Mouse (Mus musculus): ENCODE results near the gene Cep170. TPM values are rescaled to one million over a fixed set of nuclear protein-coding genes. Genes with fewer than 3 reads are reported as not detected.

Cep170 gene
- polyA plus RNA-seq, 1 experiment from 2014 or later: 141 TPM

DNA sequence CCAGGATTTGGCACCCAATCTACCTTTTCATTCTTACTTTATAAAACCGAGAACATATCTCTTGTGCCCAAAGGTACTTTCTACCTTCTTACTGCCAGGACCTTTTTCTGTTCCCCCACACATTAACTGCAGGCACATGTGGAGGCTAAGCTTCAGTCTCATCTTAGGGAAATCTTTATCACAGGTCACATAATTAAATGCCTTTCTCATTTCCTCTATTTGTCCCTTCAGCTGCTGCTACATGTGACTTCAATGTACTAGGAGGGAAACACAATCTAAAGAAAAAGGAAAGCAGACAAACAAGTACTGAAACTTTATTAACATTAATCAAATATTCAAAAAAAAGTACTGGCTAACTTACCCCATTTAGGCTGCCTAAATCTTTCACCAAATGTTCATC is 21.7 kb downstream of the Cep170 start:
- Histone ChIP-seq H3K4me2 (replicated peaks) (no peak overlapping the region), H3K4me1 (peaks cover 24% of the 10 kb centered on the region), H3K9ac (replicated peaks) (no peak overlapping the region), H3K27ac (replicated peaks) (no peak overlapping the region), H3K4me3 (no peak overlapping the region), H3K9me3 (no peaks in the 10 kb centered on the region), H3K36me3 (peaks cover 23% of the 10 kb centered on the region), H3K27me3 (no peaks in the 10 kb centered on the region)
- WGBS: 87% methylated on average over 1 of the region's 1 CpGs
- ATAC-seq (replicated peaks): no peak

DNA sequence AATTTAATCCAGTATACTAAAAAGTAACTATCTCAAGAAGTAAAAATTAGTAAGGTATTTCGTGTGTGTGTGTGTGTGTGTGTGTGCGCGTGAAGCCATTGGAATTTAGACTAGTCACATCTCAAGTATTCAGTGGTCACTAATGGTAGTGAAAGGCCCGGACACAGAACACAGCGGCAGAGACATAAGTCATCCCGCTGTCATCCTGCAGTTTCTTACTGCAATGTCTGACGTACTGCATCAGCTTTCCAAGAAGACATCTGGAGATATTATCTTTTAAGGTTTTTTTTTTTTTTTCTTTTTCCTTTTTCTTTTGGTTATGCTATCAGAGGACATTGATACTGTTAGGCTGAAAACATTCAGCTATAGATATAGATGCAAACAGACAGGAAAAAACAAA is 24.5 kb downstream of the Cep170 start:
- Histone ChIP-seq H3K4me2 (replicated peaks) (no peak overlapping the region), H3K27me3 (no peaks in the 10 kb centered on the region), H3K9ac (replicated peaks) (no peak overlapping the region), H3K4me1 (peaks cover 5% of the 10 kb centered on the region), H3K27ac (replicated peaks) (no peak overlapping the region), H3K36me3 (peaks cover 36% of the 10 kb centered on the region), H3K4me3 (no peak overlapping the region), H3K9me3 (no peaks in the 10 kb centered on the region)
- 93% methylated on average over 7 of the region's 7 CpGs for WGBS
- no peak for ATAC-seq (replicated peaks)

DNA sequence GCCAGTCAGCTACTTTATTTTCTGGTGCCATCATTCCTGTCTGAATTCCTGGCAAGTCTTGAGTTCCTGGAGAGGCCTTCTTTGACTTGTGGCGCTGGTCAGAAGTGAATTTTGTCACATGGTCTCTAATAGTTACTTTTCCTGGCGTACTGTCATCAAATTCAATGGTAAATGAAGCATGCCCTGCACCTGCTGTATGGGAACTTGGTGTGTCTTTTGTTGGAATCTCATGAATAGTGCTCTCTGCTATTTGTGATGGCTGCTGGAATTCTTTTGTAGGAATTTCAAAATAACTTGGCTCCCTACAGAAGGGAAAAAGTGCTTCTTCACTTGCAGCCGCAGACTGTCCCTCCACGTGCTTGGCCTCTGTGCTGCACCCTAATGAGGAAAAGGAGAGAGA is 39.3 kb downstream of the Cep170 start:
- H3K27ac ChIP-seq (replicated peaks): no peak overlapping the region
- no peak for ATAC-seq (replicated peaks)
- no peaks in the 10 kb centered on the region for H3K4me1 ChIP-seq
- no peaks in the 10 kb centered on the region for H3K27me3 ChIP-seq
- no peak overlapping the region for H3K4me2 ChIP-seq (replicated peaks)
- 45% methylated on average over 4 of the region's 4 CpGs for WGBS
- H3K9ac ChIP-seq (replicated peaks): no peak overlapping the region
- H3K36me3 ChIP-seq: peaks cover 56% of the 10 kb centered on the region
- H3K9me3 ChIP-seq: no peaks in the 10 kb centered on the region
- no peak overlapping the region for H3K4me3 ChIP-seq

DNA sequence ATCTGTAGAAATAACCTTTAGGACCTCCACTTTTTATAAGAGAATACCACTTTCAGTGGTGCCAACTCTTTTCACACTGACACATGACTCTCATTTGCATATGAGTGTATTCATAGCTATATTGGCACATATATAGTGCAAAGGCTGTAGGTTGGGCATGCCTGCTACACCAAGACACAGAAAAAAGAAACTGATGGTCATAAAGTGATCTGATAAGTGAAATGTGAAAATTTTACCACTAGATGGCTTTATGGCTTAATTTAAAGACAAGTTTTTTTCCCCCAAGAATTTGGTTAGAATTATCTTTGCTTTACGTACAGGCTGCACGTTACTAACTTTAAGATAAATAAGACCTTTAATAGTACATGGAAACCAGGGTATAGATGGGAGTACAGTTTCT is 51.6 kb downstream of the Cep170 start:
- Histone ChIP-seq H3K4me3 (no peak overlapping the region), H3K27me3 (no peaks in the 10 kb centered on the region), H3K9ac (replicated peaks) (no peak overlapping the region), H3K4me2 (replicated peaks) (no peak overlapping the region), H3K27ac (replicated peaks) (no peak overlapping the region), H3K36me3 (peaks cover 33% of the 10 kb centered on the region; the same call in 1 of the 2 replicates), H3K9me3 (no peaks in the 10 kb centered on the region), H3K4me1 (0 out of 2 replicates have a peak, but pooled peaks cover 4% of the 10 kb centered on the region)
- WGBS: 86% methylated on average over 2 of the region's 2 CpGs
- no peak for ATAC-seq (replicated peaks)

DNA sequence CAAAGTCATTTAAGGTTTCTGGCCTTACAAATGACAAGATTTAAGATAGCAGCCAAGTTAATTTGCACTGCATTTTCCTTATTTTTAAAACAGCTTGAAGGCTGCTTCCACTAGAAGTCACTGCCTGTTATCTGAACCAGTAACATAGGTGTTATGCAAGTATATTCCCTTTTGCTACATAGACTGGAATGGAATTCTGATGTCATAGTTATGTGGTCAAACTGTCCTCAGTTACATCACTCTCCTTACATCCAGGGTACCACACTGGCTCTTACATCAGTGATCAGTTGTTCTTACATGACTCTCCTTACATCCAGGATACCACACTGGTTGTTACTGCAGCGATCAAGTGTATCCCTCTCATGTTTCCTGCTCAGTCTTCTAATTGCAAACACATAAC is 53.2 kb downstream of the Cep170 start:
- no peaks in the 10 kb centered on the region for H3K9me3 ChIP-seq
- no peak overlapping the region for H3K27ac ChIP-seq (replicated peaks)
- no peaks in the 10 kb centered on the region for H3K27me3 ChIP-seq
- no peak overlapping the region for H3K9ac ChIP-seq (replicated peaks)
- peaks cover 44% of the 10 kb centered on the region for H3K36me3 ChIP-seq
- 96% methylated on average over 1 of the region's 1 CpGs for WGBS
- H3K4me3 ChIP-seq: no peak overlapping the region
- 0 out of 2 replicates have a peak, but pooled peaks cover 4% of the 10 kb centered on the region for H3K4me1 ChIP-seq
- no peak overlapping the region for H3K4me2 ChIP-seq (replicated peaks)
- ATAC-seq (replicated peaks): no peak

DNA sequence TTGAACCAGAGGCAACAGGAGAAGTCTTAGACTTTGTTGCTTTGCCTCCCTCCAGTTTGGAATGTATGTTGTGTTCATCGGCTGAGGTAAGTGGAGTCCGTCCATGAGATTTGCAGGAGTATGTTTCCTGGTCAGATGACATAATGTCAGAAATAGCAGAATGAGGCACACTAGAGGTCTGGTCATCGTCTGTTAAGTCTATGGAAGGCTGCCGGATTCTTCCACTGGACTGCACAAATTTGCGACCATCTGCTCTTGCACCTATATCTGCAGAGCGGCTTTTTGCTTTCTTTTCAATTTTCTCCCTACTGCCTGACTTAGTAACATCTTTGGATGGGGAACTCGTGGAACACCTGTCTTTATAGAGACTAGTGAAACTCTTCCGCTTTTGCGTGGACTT is 58.3 kb downstream of the Cep170 start:
- Histone ChIP-seq H3K27me3 (no peaks in the 10 kb centered on the region), H3K4me3 (no peak overlapping the region), H3K36me3 (peaks cover 43% of the 10 kb centered on the region), H3K27ac (replicated peaks) (no peak overlapping the region), H3K4me2 (replicated peaks) (no peak overlapping the region), H3K4me1 (peaks cover 7% of the 10 kb centered on the region), H3K9ac (replicated peaks) (no peak overlapping the region), H3K9me3 (no peaks in the 10 kb centered on the region)
- WGBS: 93% methylated on average over 9 of the region's 9 CpGs
- ATAC-seq (replicated peaks): no peak

DNA sequence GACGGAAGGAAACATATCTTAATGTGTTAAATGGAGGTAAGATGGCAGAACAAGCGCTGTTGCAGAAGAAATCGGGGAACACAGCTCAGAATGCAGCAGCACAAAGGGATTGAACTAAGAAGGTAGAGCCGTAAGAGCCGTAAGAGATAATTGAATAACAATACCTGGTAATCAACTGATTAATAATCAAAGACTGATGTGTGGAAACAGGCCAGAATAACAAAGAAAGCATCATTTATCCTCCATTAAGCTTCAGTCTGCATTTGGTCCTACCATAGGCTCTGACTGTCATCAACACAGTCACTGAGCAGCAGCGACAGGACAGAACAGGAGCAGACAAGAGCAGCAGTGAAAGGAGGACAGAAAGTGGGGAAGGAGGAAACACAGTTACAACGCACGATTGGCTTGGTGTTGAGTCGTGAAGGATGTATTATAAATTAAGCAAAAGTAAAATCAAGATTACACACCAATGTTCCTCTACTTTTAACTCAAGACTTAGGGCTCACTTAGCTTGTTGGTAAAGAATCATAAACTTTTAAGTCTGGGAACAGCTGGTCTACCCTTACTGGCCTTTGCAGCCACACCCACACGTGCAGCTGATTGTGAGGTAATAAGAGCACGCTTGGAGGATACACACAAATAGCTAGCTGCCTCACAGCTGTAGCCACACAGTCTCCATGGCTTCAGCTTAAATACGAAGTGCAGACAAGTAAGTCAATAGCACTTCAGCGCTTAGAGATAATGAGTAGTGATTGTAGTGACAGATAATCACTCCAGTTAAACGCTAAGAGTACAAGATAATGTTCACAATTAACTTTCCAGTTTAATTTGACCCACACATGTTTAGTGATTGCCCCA is 59.8 kb downstream of the Cep170 start:
- Histone ChIP-seq H3K27me3 (no peaks in the 10 kb centered on the region), H3K4me2 (replicated peaks) (no peak overlapping the region), H3K4me1 (peaks cover 7% of the 10 kb centered on the region), H3K27ac (replicated peaks) (0 out of 2 replicates have a peak overlapping the region, but pooled peaks have one; percentile 2), H3K9me3 (no peaks in the 10 kb centered on the region), H3K9ac (replicated peaks) (no peak overlapping the region), H3K36me3 (peaks cover 41% of the 10 kb centered on the region), H3K4me3 (no peak overlapping the region)
- peak; percentile 66; the same call in 1 of the 2 replicates for ATAC-seq (replicated peaks)
- 41% methylated on average over 14 of the region's 14 CpGs for WGBS

DNA sequence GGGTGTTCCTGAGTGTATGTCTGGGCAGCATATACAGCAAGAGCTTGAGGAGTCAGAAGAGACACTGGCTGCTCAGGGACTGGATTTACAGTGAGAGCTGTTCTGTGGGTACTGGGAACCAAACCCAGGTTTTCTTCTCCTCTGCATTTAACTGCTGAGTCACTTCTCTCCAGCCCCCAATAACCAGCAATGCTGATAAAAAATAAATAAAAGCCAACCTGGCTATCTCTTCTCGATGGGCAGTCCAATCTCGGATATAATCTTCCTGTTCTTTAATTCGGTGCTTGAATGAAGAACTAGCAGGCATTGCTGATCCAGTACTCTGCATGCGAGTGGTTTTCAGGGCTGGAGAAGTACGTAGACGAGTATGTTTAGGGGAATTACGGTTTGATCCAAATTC is 64.2 kb downstream of the Cep170 start:
- Histone ChIP-seq H3K27me3 (no peaks in the 10 kb centered on the region), H3K9ac (replicated peaks) (no peak overlapping the region), H3K4me1 (peaks cover 7% of the 10 kb centered on the region), H3K36me3 (peaks cover 16% of the 10 kb centered on the region), H3K27ac (replicated peaks) (no peak overlapping the region), H3K4me2 (replicated peaks) (no peak overlapping the region), H3K4me3 (no peak overlapping the region), H3K9me3 (no peaks in the 10 kb centered on the region)
- WGBS: 93% methylated on average over 7 of the region's 7 CpGs
- ATAC-seq (replicated peaks): no peak

DNA sequence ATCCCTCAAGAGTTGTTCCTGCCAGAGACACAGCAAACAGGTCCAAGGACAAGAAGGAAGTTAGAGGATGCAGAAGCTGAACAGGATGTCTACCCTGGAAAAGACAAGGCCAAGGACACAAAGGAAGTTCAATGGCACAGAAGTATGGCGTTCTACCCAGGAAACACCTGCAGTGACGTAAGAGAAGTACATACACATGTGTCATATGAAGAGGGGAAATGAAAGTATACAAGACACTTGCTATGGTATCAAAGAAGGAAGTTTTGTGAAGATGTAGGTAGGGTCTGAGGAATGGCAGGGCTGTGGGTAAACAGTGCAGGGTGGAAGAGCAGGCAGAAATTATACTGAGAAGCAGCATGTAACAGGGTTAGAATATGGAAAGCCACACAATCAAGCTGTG is 81.0 kb downstream of the Cep170 start:
- H3K4me3 ChIP-seq: no peak overlapping the region
- H3K9me3 ChIP-seq: no peaks in the 10 kb centered on the region
- H3K27ac ChIP-seq (replicated peaks): no peak overlapping the region
- 97% methylated on average over 2 of the region's 2 CpGs for WGBS
- no peak for ATAC-seq (replicated peaks)
- no peaks in the 10 kb centered on the region for H3K27me3 ChIP-seq
- H3K9ac ChIP-seq (replicated peaks): no peak overlapping the region
- peaks cover 66% of the 10 kb centered on the region for H3K36me3 ChIP-seq
- H3K4me2 ChIP-seq (replicated peaks): no peak overlapping the region
- H3K4me1 ChIP-seq: no peaks in the 10 kb centered on the region

DNA sequence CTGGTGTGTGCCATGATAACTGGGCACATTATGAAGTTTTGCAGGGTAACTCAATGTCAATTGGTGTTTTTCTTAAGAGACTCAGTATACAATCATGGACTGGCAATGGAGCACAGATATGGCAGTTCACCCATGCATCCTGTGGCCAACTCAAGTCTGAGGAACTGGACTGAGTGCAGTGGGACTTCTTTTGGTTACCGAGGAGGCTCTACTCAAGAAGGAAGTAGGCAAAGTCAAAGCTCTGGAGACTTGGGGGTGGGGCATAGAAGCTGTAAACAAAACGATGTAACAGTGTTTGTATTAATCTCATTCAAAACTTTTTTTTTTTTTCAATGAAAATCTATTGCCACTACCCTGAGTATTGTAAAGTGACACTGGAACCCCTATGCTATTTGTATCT is 83.3 kb downstream of the Cep170 start:
- Histone ChIP-seq H3K4me1 (no peaks in the 10 kb centered on the region), H3K27ac (replicated peaks) (no peak overlapping the region), H3K36me3 (peaks cover 49% of the 10 kb centered on the region), H3K9me3 (no peaks in the 10 kb centered on the region), H3K4me2 (replicated peaks) (no peak overlapping the region), H3K27me3 (no peaks in the 10 kb centered on the region), H3K4me3 (no peak overlapping the region), H3K9ac (replicated peaks) (no peak overlapping the region)
- WGBS: 90% methylated on average over 2 of the region's 2 CpGs
- no peak for ATAC-seq (replicated peaks)

DNA sequence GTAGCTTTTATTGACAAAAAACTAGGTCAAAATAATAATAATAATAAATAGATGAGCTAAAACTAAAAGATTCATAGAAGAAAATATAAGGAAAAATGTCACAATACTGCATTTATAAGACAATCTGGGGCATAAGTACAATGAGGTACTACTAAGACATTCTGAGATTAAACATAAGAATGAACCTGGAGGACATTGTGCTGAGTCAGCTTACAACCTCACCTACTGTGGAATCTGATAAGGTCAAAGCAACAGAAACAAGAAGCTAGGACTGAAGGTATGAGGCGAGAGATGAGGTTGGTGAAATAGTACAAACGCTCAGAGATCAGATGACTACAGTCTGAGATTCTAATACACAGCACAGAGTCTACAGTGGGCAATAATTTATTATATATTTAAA is 86.5 kb downstream of the Cep170 start:
- 99% methylated on average over 2 of the region's 2 CpGs for WGBS
- H3K9me3 ChIP-seq: no peaks in the 10 kb centered on the region
- no peak overlapping the region for H3K27ac ChIP-seq (replicated peaks)
- H3K4me1 ChIP-seq: no peaks in the 10 kb centered on the region
- H3K9ac ChIP-seq (replicated peaks): no peak overlapping the region
- no peak overlapping the region for H3K4me2 ChIP-seq (replicated peaks)
- no peak overlapping the region for H3K4me3 ChIP-seq
- H3K27me3 ChIP-seq: no peaks in the 10 kb centered on the region
- peaks cover 28% of the 10 kb centered on the region for H3K36me3 ChIP-seq
- no peak for ATAC-seq (replicated peaks)

DNA sequence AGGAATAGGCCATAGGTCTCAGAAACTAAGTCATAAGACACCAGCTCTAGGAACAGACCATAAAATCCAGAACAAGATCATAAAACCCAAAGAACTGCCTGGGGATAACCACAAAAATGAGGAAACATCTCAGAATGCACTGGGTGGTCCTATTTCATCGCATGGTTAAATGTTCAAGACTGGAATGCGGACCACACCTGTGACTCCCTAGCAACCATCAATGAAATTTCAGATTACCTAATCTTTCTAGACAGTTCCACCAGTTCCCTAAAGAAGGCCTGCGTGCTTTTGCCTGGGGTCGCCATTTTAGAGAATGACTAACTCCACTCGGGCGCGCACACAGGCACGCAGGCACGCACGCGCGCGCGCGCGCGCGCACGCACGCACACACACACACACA is 89.1 kb downstream of the Cep170 start:
- no peak for ATAC-seq (replicated peaks)
- Histone ChIP-seq H3K36me3 (peaks cover 4% of the 10 kb centered on the region; the same call in 1 of the 2 replicates), H3K27me3 (no peaks in the 10 kb centered on the region), H3K4me3 (no peak overlapping the region), H3K9ac (replicated peaks) (no peak overlapping the region), H3K4me2 (replicated peaks) (no peak overlapping the region), H3K4me1 (no peaks in the 10 kb centered on the region), H3K9me3 (no peaks in the 10 kb centered on the region), H3K27ac (replicated peaks) (no peak overlapping the region)
- WGBS: 94% methylated on average over 20 of the region's 20 CpGs

Data from forebrain, embryonic 15.5 days (tissue).